Mouse (Mus musculus) E14TG2a.4 (cell line): ENCODE data around the gene Gm11569.

Source experiments
- CTCF ChIP-seq: conservative IDR thresholded peaks from 2 replicates; pipeline ENCODE4 v1.5.1; 2014; ENCODE audit warnings: low read length
- NANOG ChIP-seq: IDR thresholded peaks from 2 replicates; pipeline ENCODE4 v1.6.1; 2014; ENCODE audit warnings: borderline replicate concordance, low read length, mixed read lengths

DNA sequence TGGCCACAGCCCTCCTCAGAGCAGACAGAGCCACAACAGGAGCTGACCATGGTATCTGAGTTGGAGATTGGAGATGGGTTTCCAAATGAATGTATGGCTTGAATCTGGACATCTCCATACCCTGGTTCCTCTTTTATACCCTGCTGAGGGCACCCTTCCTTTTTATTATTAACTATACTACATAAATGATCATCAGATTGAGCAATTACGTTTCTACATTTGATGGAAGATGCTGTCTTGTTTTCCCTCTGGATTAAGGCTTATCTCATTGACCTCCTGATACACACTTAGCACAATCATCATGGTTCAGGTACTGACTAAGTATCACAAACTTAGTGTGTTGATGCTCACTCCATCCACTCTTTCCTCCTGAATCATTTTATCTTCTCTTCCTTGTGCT, 39.2 kb upstream of the Gm11569 start, which contains the start of gene 2300003K06Rik:
- TF ChIP-seq CTCF (no peak), NANOG (no peak)
